Mouse (Mus musculus) heart, postnatal 4 days (tissue): ENCODE results near the gene Taok3. TPM values are rescaled to one million over a fixed set of nuclear protein-coding genes. Genes with fewer than 3 reads are reported as not detected.

Source experiments
- DNase-seq: peaks from one replicate; pipeline ENCODE4 v3.0.0; 2021
- total RNA-seq, 2 experiments: library from RNA; stranded (reverse); gene quantifications; 2 replicates each; pipeline ENCODE4 v1.2.3; 2021

Gene Taok3
- total RNA-seq, 2 experiments from 2014 or later: 8.6 to 10.5 TPM

- DNase-seq: no peak
These were observed 1.7 kb upstream of the Taok3 start for GRCm38 (mm10) chr5:117118220-117118619.

DNA sequence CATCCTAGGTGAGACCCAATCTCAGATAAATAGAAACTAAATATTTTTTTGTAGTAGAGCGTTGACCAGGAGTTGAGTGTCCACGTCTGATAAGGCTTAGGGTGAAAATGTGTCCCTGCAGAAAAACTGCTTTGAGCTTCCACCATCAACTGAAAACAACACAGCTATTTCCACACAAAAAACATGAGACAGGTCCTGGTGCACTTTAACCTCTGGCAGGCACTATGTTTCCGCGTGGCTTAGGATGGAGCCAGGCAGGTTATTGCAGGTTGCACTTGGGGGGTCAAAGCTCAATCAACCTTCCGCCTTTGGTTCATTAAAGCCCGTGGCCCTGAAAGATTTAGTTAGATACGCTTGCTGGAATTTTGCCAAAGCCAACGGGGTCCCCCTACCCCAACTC, 1.1 kb upstream of the Taok3 start:
- no peak for DNase-seq

- DNase-seq: no peak
These were observed 849 bp downstream of the Taok3 start for GRCm38 (mm10) chr5:117120489-117121466.

DNA sequence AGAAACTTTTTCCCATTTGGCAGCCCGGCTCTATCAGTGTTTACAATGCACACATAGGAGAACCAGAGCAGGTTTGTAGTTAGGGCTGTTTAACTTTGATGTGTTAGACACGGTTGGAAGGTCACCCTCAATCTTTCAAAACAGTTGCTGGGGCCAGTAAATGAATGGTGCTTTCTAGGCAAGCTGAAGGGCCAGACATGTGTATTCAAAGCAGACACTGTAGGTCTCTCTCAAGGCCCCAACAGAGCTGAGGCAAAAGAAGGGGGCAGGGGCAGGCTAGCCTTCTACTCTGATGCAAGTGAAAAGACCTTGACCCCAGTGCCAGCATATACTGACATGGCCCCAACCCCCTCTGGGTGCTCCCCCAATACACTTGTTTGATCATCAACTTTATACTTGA, 1.7 kb downstream of the Taok3 start:
- DNase-seq: no peak

DNA sequence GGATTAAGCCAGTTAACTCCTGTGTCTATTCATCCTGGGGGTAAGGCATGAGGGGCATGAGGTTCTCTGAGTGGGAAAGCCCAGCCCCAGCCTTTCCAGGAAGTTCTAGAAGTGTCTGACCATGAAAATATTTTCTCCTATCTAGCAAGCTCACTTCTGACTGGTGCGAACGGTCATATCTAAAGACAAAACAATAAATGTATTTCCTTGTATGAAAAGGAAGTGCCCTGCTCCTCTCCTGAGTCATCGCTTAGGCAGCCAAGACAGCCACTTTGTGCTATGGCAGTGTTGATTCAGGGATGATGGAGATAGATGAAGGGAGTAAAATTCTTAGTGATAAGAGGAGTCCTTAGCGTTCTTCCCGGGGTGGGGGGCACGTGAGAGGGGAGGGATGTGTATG, 3.2 kb downstream of the Taok3 start:
- no peak for DNase-seq

GRCm38 (mm10) chr5:117123840-117124239, 3.9 kb downstream of the Taok3 start:
- no peak for DNase-seq

- DNase-seq: no peak
These were observed 5.8 kb downstream of the Taok3 start for GRCm38 (mm10) chr5:117125482-117126346.

DNA sequence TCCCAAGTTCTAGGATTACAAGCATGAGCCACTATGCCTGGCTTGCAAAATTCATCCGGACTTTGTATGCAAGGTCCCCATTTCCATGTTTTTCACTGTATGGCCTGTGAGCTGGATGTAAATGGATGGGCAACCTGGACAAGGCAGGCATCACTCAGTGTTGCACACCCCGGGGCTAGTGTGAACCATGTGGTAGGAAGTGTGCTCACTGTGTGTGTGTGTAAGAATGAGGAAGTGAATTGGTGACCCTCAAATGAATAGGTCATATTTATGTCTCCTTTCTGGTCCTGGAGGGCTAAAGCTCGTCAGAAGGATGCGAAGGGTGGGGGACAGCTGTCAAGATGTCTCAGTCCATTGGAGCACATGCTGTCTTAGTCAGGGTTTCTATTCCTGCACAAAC, 7.1 kb downstream of the Taok3 start:
- DNase-seq: no peak

GRCm38 (mm10) chr5:117130726-117131125, 10.8 kb downstream of the Taok3 start:
- no peak for DNase-seq

DNA sequence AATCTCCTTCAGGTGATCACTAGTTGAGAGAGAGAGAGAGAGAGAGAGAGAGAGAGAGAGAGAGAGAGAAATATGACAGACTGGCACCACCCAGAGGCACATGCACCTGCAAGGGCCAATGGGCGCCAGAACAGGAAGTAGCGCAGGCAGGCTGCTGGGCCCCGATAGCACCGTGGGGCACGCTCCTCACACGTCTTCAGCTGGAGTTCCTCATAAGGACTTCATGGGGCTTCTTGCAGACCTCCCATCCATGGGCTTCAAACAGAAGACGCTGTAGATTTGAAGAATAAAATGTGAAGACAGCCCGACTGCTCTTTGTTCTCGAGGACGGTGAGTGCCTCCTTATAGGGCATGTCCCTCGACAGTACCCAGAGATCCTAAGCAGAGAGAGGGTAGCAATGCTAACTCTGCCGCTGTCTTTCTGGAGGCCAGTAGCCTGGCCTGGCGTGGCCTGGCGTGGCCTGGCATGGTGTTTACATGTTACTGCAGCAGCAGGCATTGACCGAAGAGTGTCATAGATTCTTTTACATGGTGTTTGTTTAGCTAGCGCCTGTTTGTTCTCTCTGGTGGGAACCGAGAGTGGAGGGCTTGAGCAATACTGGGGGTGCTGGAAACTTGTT, 13.6 kb downstream of the Taok3 start:
- no peak for DNase-seq

- DNase-seq: no peak
These were observed 14.3 kb downstream of the Taok3 start for GRCm38 (mm10) chr5:117134066-117134888.

GRCm38 (mm10) chr5:117134889-117135456, 15.0 kb downstream of the Taok3 start:
- no peak for DNase-seq

DNA sequence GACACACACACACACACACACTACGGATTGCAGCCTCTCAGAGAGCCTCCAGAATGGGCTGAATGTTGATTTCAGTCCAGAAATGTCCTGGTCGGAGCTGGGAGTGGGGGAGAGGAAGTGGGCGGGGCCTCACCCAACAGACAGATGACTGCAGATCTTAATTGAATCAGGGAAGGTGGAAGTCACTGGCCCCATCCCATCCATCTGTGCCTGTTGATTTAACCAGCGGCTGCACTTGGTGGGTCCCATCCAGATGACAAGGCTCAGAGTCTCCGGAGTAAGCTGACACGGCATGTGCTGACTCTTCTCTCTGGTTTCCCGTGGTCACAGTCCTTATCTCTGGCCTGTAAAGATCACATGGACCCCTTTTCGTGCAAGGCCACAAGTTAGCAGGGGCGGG, 15.9 kb downstream of the Taok3 start:
- peak; percentile 54 for DNase-seq

DNA sequence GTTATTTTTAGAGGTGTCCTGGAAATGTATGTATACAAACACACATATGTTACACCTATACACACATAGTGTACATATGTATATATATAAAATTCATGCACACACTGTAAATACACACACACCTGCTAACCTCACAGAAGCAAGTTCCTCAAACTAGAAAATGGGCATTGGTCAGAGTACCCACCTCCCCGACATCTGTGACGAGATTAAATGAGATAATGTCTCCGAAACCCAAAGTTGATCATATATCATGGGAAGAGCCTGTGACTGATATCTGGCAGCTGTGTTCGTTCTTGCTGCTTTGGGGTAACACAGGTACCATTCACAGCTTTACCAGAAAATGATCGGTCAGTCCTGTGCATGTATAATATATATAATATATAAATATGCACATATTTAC, 16.6 kb downstream of the Taok3 start:
- no peak for DNase-seq

DNA sequence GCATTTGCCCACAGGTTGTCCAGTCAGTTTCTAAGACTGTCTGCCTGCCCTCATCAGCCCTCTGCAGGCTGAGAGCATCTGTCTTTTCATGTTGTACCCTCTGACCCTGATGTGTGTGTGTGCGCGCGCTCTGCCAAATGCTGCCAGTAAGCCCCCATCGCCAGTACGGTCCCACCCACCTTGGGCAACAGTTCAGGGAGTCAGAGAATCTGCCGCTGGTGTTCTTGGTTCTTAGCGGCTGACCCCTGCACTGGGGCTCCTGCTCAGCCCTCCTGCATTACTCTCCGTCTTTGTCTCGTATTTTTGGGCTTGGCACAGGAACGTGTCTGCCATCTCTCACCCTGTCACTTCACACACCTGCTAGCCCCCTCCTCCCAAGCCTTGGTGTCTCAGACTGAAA, 17.1 kb downstream of the Taok3 start:
- no peak for DNase-seq

DNA sequence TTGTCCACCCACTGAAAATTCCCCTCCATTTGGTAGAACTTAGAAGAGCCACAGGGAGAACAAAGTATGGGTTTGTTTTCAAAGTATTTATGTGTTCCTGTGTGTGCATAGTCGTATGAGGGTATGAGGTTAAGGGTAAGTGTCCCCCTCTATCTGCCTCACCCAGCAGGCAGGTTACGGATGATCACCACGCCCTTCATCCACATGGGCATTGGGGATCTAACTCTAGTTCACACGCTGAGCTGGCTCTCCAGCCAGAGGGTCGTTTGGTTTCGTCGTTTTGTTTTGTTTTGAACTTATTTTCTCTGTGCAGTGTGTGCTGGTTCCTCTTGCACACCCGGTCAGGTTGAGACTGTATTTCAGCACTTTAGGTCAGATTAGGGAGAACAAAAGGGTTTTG, 17.7 kb downstream of the Taok3 start:
- no peak for DNase-seq

GRCm38 (mm10) chr5:117138295-117138988, 18.5 kb downstream of the Taok3 start:
- peak; percentile 63 for DNase-seq

DNA sequence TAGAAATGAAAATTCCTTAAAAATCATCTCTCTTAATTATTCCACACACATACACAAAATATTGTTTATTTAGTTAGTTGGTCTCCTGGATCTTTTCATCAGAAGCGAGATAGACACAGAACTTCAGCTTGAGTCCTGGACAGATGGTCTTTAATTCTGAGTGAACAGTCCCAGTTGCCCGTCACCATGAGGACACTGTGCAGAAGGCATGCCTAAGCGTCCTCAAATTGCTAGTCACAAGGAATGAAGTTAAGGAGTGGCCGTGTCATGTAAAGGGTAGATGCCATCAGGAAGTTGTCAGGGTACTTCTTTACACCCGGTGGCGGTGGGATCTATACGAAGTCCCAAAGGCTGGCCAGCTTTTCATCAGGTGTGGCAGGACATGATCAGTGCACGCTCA, 19.9 kb downstream of the Taok3 start:
- no peak for DNase-seq

- DNase-seq: no peak
These were observed 20.4 kb downstream of the Taok3 start for GRCm38 (mm10) chr5:117140374-117140773.

DNA sequence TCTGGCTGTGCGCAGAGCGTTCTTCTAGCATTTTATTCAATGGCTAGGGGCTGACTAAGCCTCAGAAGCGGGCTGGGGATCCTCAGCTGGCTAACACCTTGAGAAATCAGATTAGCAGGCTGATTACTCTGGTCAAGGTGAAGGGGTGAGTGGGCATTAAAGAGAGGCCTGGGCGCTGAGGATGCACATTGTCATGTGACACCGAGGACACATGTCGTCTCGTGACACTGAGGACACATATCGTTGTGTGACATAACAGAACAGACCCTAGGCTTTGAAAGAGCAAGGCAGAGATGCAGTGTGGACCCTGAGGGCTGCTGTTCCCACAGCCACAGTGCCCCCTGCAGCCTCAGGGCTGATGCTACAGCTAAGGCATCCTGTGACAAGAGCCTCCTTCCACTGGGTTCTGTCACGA, 23.8 kb downstream of the Taok3 start:
- DNase-seq: peak; percentile 58

DNA sequence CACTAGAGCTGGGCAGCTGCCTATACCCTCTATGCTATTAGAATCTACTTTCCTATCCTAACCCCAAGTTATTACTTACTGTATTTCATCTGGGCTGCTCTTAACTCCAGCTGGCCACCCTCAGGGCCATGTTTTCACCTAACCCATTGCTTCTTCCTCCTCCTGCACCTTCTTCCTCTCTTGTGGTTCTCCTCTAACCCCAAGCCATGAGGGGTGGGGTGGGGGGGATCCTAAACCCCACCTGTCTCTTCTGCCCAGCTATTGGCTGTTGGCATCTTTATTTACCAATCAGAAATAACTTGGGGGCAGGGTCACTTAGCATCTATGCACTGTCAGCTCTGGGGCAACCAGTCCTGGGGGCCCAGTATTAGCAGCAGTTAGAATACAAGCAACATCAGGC, 26.2 kb downstream of the Taok3 start:
- no peak for DNase-seq
